Mouse (Mus musculus): Measurements from ENCODE around the gene Rnd1.

Rnd1 gene

DNA sequence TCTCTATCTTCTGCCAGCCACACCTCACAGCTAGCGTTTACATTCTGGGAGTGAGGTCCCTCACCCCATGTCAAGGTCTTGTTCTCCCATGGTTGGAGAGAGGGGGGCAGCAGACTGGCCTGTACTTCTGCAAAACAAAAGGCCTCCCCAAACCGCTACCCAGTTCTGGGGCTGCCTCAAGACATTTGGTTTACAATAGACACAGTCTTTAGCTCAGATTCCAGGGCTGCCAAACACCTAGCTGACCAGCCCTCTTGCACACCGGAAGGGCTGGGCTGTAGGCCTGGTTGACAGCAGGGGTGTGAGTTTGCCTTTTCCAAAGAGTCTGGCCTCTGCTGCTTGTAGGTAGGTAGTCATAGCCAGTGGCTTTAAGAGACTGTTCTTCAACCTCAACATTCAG, 40.1 kb downstream of the Rnd1 start:
- DNase-seq (ENCODE audit: low read depth, low spot score) = no peak

DNA sequence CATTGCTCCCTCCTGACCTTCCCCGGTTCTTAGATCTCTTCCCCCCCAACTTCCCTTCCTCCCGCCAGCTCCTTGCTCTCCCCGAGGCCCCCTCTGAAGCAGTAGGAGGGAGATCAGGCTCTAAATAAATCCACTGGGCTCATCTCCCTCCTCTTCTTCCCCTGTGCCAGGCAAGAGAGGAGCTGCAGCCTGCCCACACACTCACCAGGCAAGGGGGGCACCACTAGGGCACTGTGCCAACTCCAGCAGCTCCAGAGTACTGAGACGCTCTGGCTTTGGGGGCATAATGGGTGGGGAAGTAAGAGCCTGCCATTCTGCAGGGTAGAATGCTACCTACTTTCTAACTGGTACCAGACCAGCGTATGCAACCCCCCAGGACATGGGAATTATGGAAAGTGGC, 40.7 kb downstream of the Rnd1 start:
- no peak for DNase-seq (ENCODE audit: low read depth, low spot score)

DNA sequence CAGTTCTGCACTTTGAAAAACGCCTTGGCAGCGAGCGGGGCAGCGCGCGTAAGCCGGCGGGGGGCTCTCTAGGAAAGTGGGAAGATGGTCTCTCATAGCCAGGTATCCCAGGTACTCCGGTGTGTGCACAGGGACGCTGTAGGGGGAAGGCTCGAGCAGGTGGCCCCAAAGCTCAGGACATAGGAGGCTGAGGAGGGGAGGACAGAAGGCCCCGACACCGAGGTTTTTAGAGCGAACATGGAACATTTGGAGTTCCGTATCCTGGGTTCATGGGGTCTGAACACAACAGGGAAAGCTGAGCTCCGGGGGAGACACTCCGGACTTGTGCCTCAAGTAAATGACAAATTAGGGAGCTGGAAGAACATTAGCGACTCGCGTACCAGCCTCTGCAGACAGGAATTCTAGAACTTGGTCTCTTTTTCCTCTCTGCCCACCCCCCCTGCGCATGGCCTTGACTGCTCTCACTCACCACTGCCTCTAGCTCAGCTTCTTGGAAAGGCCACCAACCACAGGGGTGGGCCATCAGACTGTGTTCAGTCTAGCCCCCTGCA, 41.9 kb downstream of the Rnd1 start:
- DNase-seq (ENCODE audit: low read depth, low spot score) = no peak

DNA sequence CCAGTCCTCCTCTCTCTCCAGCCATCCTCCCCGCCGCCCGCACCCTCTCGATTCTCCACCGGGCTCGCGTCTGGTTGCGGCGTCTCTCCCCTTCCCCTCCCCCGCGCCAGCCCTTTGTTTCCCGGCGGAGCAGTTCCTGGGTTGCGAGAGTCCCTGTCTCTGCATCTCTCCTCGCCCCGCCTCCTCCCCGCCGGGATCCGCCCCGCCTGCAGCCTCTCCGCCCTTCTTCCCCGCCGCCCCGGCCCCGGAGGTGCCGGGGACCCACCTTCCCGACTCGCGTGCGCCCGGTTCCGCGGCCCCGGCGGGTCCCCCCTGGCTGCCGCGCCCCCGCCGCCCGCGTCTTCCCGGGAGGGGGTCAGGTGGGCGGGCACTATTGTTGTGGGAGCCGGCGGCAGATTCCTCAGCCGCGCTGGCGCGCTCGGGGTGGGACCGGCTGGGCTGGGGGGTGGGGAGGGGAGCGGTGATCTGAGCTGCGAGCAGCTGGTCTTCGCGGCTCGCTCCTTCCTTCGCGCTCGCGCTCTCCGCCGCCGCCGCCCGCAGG, 42.6 kb downstream of the Rnd1 start:
- no peak for DNase-seq (ENCODE audit: low read depth, low spot score)

DNA sequence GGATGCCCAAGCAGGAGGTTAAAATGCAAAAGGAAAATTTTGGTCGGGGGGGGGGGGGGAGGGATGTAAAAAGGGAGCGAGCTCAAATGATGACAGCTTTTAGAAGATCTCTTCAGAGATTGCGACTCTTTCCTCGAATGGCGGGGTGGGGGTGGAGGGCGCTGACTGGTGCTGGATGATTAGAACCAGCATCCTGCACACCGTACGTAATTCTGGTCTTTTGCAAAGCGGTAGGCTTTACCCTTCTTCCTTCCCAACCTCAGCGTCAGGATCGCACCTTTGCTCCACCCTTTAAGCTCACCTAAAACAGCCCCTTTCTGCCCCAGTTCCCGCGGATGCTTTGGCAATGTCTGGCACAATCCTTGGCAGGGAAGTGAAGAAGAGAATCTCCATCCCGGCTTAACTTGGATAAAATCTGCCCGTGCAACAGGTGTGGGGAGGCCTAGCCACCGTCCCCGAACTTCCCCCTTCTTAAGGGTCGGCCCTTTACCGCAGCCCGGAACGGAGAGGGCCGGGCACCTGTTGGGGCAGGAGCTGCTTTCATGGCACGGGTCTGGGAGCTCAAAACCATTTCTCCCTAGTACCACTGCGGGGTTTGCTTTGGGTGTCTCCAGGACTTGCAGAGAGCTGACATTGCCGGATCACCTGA, 43.3 kb downstream of the Rnd1 start:
- no peak for DNase-seq (ENCODE audit: low read depth, low spot score)

DNA sequence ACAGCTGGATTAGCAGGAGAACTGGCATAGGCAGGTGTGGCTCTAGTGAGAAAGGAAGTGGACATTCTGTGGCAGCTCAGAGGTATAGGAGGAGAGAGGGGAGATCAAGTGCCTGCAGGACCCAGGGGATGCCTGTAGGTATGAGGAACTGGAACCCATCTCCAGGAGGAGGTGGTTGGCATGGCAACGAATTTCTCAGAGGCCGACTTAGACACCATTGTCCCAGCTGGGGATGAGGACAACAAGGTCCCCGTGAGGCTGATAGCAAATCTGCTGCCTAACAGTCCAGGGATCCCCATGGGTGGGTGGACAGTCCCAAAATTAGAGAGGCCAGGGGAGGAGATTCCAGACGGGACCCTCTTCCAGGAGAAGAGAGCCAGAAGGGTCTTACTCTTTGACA, 44.3 kb downstream of the Rnd1 start:
- no peak for DNase-seq (ENCODE audit: low read depth, low spot score)

DNA sequence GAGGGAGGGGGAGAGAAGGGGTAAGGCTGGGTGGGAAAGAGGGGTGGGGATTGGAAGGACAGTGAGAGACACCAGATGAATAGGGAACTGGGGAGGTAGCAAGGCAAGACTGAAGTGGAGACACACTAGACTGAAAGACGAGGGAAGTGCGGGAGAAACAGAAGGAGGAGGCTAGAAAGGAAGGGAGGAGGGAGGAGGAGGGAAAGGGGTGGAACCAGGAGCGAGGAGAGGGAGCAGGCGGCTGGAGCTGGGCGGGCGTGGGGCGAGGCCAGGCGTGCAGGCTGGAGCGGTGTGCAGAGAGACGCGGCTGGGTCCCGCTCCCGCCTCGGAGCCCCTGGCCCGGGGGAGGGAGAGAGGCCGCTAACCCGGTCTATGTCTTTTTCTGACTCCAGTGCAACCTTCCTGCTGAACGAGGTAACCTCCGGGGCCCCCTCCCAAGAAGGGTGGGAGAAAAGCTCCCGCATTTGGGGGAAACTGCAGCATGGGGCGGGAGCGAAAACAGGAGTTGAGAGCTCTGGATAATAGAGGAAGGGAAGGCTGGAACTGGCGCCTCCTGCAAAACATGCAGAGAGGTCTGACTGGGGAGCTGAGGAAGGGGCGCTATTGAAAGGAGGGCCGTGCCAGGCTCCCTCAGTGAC, 45.0 kb downstream of the Rnd1 start:
- DNase-seq (ENCODE audit: low read depth, low spot score) = no peak

DNA sequence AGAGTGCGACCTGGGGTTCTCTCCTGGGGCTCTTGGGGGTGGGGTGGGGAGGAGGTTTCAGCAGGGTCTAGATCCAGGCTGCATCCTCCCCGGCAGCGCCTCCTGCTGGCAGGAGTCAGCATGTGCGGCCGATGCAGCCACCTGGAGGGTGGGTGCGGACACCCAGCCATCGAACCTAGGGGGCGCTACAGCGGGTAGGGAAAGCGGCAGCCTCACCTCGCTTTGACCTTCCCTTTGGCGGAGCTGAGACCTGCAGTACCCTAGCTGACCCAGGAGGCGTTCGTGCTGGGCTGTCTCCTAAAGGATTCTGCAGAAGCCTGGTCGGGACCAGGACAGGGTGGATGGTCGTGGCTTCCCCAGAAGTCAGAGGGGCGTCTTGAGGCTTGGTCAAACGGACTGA, 45.8 kb downstream of the Rnd1 start:
- peak; percentile 70 for DNase-seq (ENCODE audit: low read depth, low spot score)

DNA sequence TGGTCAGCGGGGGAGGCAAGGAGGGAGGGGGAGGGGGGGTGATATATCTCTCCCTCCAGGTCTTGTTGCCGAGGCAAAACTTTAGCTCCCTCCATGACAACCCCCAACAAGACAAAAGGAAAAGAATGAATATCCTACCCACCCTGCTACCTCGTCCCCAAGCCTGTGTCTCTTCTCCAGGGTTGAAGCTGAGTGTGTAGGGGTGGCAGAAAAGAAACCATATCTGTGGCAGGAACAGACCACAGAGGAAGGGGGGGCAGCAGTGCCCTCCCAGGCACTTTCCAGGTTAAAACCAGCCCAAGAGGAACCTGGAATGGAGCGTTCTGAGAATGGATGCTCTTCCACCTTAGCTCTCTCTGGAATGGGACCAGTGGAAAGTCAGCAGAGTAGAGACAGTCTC, 46.7 kb downstream of the Rnd1 start, which contains the start of gene Cacnb3:
Cacnb3 (plus strand) TSS at position 301 of the 400 bp plus-strand sequence.
- DNase-seq (ENCODE audit: low read depth, low spot score) = no peak

DNA sequence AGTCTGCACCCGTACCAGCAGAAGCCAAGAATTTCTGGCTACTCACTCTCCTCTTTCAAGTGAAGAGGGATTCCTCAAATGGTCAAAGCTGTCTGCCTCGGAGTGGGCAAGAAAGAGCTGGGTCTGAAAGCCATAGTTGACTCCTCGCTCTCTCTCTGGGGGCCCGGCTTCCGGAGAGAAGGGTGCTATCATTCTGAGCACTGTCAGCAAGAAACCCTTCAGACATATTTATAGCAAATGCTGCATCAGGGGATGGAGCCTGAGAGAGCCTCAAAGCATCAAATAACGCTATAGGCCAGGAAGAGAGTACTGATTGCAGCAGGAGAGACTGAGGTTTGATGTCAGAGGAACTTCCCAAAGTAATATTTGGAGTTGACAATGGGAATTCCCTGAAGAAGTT, 47.8 kb downstream of the Rnd1 start:
- peak; percentile 64 for DNase-seq (ENCODE audit: low read depth, low spot score)

DNA sequence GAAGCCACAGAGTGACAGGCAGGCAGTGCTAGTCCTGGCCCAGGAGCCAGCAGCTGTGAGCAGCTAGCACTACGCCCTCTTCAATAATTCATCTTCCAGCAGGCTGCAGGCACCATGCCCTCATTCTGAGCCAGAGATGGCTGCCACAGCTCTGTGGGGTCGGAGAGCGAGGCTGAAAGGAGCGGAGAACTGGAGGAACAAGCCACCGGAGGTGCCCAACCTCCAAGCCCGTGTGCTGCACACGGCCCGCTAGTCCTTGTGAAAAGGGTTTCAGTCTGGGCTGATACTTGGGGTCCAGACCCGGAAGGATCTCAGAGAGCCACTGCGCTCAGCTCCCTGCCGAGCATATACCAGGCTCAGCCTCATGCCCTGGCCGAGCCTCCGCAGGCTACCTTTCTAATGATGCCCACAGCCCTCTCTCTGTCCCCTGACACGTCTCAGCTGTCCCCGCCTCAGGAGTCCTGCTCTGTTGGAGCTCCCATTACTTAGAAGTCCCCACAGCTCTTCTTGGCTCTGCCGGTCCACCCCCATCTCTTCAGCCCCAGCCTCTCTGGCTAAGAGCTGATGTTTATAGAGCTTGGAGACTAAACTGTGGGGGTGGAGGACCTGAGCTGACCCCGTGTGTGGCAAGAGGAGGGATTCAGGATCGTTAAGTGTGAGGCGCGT, 48.5 kb downstream of the Rnd1 start:
- DNase-seq (ENCODE audit: low read depth, low spot score) = peak; percentile 52

DNA sequence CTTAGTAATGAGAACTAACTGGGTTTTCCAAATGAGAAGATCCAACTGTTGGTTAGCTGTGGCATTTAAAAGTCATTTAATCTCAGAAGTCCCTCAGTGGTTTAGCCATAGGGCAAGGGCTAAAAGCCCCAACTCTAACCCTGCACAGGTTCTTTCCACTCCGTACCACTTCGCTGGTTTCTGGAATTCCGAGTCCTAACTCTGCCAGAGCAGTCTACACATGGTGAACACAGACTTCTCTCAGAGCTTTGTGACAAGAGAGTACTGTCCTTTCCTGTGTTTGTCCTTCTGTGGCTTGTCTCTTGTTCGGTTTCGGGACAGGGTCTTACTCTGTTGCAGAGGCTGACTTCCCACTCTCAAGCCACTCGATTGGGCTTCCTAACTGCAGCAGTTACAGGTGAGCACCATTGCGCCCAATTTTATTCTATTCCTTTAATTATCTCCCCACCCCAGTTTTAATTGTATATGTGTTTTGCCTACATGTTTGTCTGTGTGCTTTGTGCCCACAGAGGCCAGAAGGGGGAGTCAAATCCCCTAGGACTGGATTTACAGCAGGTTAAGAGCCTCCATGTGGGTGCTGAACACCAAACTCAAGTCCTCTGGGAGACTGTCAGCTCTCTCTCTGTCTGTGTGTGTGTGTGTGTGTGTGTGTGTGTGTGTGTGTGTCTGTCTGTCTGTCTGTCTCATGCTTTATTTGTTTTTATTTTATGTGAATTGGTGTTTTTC, 50.6 kb downstream of the Rnd1 start:
- no peak for DNase-seq (ENCODE audit: low read depth, low spot score)

DNA sequence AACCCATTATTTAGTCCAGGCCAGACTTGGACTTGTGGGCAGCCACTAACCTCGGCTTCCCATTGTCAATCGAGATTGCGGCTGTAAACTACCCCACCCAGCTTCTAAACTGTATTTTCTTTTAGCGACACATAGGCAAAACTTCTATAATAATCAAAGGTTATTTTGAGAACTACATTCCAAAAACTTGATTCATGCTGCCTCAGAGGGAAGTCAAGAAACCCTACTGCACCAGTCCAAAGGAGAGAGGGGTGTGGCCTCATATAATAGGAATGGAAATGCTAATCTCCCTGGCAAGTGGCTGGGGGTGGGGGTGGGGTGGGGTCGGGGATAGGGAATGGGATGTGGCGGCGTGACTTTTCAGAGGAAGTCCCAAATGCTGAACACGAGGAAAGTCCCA, 51.2 kb downstream of the Rnd1 start:
- DNase-seq (ENCODE audit: low read depth, low spot score) = no peak

DNA sequence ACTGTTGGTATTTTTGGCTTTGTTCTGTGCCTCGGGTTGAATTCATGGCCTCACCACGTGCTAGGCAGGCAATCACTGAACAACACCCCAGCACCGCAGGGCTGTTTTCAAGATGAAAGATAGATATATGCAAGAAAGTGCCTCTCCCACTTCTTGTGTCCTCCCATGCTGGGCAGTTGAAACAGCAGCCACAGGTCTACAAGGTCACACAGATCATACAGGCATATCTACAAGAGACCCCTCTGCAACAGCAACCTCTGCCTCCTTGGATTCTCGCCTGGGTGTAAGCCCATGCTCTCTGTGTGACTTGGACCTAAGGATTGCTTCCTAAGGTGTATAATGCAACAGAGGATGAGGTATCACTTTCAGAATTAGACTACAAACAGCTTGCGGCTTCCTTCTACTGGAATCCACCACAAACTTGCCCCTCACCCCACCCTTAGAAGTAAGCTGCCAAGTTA, 53.9 kb downstream of the Rnd1 start:
- no peak for DNase-seq (ENCODE audit: low read depth, low spot score)

DNA sequence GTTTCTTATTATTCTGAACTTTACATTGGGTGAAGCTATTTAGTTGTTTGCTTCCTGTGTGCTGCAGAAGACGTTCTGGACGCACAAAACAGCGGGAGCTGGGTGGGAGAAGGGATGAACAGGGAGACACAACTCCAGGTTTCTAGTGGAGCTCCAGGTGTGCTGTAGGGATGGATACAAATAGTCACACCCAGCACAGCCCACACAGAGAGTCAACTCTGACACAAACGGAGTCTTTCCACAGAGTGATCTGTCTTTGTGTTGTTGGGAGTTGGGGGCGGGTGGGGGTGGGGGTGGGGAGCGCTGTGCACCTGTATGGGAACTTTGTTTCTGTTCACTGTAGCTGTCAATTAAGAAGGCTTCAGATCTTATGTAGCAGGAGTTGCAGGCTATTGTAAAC, 54.5 kb downstream of the Rnd1 start:
- DNase-seq (ENCODE audit: low read depth, low spot score) = no peak

DNA sequence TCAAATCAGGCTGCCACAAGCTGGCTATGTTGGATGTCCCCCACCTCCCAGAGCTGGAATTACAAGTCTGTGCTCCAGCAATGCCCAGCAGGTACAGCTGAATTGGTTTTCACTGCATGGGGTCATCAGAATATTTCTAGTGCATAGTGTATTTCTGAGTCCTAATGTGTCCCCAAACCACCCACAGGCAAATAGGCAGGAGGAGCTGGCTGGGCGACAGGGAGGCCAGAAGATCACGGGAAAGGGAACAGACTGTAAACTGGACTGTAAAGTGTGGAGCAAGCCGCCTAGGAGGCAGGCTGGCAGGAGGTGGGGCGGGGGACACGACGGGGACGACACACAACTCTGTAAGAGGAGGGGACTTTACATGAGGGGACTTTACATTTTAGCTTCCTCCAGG, 55.1 kb downstream of the Rnd1 start:
- no peak for DNase-seq (ENCODE audit: low read depth, low spot score)

DNA sequence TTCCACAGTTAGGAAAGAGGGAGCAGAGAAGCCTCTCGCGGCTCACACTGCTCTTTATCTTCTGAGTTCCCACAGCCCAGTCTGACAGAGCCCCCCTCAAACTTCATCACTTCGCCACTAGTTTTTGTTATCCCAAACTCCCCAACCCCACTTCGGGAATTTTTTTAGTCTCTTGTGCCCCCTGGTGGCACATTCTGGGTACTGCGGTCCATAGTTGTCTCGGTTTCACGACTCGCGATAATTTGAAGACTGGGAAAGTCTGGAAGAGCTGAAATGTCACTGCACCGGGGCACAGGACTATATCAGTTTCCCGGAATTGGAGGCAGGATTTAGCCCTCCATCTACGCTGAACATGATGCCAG, 60.1 kb downstream of the Rnd1 start:
- peak; percentile 54 for DNase-seq (ENCODE audit: low read depth, low spot score)

DNA sequence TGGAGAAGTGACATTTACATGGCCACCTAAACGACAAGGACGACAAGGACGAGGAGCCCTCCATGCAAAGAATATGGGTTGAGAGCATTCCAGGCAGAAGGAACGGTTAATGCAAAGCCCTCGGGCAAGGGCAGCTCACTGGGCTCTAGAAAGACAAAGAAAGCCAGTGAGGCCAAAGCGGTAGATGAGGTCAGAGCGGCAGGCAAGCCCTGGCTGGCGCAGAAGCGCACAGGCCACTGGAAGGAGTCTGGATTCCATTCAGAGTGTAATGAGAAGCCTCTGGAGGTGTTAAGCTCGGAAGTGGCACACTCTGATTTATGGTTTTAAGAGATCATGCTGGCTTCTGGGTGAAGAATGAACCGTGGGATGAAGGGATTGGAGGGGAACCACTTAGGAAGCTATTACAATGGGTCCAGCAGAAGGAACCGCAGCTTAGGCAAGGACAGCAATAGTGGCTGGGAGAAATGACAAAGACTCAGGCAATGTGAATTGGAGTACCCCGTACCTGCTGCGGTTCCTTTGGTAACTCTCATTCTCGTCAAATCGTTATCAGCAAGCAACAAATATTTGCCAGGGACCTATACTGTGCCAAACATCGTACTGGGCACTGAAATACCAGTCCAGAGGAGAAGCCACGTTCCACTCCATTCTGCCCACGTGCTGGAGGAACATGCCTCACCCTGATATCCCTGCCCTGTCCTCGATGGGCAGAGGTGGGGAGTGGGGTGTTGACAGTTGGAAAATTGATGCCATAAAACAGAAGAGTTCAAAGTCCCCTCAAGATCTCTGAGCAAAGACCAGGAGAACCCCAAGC, 60.7 kb downstream of the Rnd1 start:
- no peak for DNase-seq (ENCODE audit: low read depth, low spot score)

DNA sequence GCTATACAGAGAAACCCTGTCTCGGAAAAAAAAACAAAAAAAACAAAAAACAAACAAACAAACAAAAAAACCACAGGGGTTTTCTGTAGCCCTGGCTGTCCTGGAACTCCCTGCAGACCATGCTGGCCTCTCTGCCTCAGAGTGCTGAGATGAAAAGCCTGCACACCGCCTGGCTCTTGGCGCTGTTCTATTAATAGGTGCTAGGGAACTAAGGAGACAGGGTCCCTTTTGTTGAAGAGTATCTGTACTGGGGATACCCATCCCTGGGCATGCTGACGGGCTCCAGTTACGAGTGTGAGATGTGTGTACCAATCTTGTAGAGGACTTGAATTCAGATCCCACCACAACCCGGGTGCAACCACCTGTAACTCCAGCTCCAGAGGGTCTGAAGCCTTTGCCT, 61.5 kb downstream of the Rnd1 start:
- no peak for DNase-seq (ENCODE audit: low read depth, low spot score)

DNA sequence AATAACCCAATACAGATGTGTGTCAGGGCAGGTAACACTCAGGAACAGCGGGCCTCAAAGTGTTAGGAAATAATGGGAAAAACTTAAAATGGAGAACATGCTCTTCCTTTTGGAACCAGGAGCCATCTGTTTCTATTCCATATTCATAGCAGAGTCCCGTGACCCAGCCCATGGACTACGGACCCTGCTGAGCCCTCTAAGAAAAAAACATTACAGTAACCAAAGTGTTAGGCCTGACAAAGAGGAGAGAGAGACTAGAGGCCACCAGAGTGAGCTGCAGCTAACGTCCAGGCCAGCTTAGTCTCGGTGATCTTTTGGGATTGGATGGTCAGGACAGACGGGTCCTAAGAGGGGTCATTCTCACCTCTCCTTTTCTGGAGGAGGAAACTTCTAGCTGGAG, 62.3 kb downstream of the Rnd1 start:
- DNase-seq (ENCODE audit: low read depth, low spot score) = no peak

DNA sequence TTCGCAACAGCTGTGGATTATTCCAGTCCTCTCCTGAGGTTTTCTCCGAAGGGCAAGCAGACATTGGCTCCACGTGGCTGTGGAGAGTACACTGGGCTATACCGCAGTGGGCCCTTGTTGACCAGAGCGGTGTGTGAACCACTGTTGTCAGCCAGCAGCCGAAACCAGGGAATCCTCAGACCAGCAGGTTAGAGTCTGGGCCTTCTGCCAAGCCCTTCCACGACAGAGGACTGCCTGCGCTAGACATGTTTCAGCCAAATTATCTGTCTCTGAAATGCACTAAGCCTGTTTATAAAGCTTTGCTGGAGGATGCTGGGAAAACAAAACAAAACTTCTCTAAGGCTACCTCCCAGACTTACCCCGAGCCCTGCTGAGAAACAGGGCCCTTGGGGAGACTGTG, 62.7 kb downstream of the Rnd1 start:
- no peak for DNase-seq (ENCODE audit: low read depth, low spot score)

Data from skeletal muscle tissue, adult 2 months (tissue).